Mouse (Mus musculus) neural tube, embryonic 14.5 days (tissue): Measurements from ENCODE around the gene Ssc5d. TPM values are rescaled to one million over a fixed set of nuclear protein-coding genes. Genes with fewer than 3 reads are reported as not detected.

ENCODE experiments used
- ATAC-seq: fragments of 200-750 bp; cut with Nextera tagmentation; 2 replicates; pipeline ENCODE4 v1.8.0; 2017; ENCODE audit warnings: low read depth, mild to moderate bottlenecking, moderate TSS enrichment, moderate library complexity
- H3K27ac ChIP-seq: fragments of 300-500 bp; sonication (generic); 2 replicates; pipeline ENCODE4 v1.5.1; 2014; ENCODE audit warnings: low read depth, mild to moderate bottlenecking, control low read depth, low read length, moderate library complexity, mixed read lengths
- H3K27me3 ChIP-seq: fragments of 300-500 bp; sonication (generic); 2 replicates; pipeline ENCODE4 v1.6.1; 2014; ENCODE audit warnings: low read length; ENCODE audit not compliant: control insufficient read depth, insufficient read depth
- H3K36me3 ChIP-seq: fragments of 300-500 bp; sonication (generic); 2 replicates; pipeline ENCODE4 v1.6.1; 2014; ENCODE audit warnings: low read length, mixed read lengths; ENCODE audit not compliant: control insufficient read depth, insufficient read depth
- H3K4me1 ChIP-seq: fragments of 300-500 bp; sonication (generic); 2 replicates; pipeline ENCODE4 v1.6.1; 2014; ENCODE audit warnings: low read length; ENCODE audit not compliant: control insufficient read depth, insufficient read depth
- H3K4me2 ChIP-seq: fragments of 300-500 bp; sonication (generic); 2 replicates; pipeline ENCODE4 v1.6.1; 2014; ENCODE audit warnings: mild to moderate bottlenecking, low read depth, low read length, control low read depth
- H3K4me3 ChIP-seq: fragments of 300-500 bp; sonication (generic); 2 replicates; pipeline ENCODE4 v1.5.1; 2014; ENCODE audit warnings: low read depth, low read length, control low read depth, mixed read lengths
- H3K9ac ChIP-seq: fragments of 300-500 bp; sonication (generic); replicated peaks from 2 replicates; pipeline ENCODE4 v1.6.1; 2014; ENCODE audit warnings: low read depth, mild to moderate bottlenecking, control low read depth, low read length, mixed read lengths
- H3K9me3 ChIP-seq: fragments of 300-500 bp; sonication (generic); 2 replicates; pipeline ENCODE4 v1.6.1; 2016; ENCODE audit warnings: low read length; ENCODE audit not compliant: control insufficient read depth
- WGBS: fragments of 180-500 bp; shearing (Covaris S2); extraction: QIAGEN DNeasy Blood & Tissue Kit; methylation state at CpG from one replicate; pipeline ENCODE4 v1.1.7; 2014; 5-methylcytosine and 5-hydroxymethylcytosine counted together
- polyA plus RNA-seq: library from polyadenylated mRNA; unstranded; fragments of >200 nt; fragmentation: Nextera tagmentation; extraction: Ambion mirVana; gene quantifications from 2 replicates; pipeline ENCODE4 v1.2.1, GENCODE M21; 2014

Gene Ssc5d
- polyA plus RNA-seq, 1 experiment from 2014 or later: 0.40 TPM

DNA sequence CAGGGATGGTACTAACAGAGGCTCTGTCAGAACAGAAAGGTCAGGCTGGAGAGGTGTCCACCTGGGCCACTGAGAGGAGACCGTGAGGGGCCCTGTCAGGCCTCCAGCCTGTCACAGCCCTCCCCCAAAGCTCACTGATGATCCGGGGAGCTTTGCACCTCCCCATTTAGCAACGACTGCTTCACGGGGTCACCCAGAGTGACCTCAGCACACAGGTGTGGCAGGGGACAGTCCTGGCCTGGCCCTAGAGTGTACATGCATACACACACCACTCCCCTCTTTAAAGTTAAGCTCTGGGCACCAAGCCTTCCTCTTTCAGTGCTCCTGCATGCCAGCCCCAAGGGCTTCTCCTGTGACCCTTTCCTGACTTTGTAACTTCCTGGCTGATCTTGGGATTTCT is 49.9 kb downstream of the Ssc5d start:
- no peak overlapping the region for H3K4me2 ChIP-seq
- 72% methylated on average over 4 of the region's 4 CpGs for WGBS
- no peaks in the 10 kb centered on the region for H3K4me1 ChIP-seq
- no peaks in the 10 kb centered on the region for H3K36me3 ChIP-seq
- H3K27ac ChIP-seq: no peak overlapping the region
- H3K27me3 ChIP-seq: no peaks in the 10 kb centered on the region
- no peak overlapping the region for H3K9ac ChIP-seq
- ATAC-seq: no peak
- no peak overlapping the region for H3K4me3 ChIP-seq
- H3K9me3 ChIP-seq: no peaks in the 10 kb centered on the region

DNA sequence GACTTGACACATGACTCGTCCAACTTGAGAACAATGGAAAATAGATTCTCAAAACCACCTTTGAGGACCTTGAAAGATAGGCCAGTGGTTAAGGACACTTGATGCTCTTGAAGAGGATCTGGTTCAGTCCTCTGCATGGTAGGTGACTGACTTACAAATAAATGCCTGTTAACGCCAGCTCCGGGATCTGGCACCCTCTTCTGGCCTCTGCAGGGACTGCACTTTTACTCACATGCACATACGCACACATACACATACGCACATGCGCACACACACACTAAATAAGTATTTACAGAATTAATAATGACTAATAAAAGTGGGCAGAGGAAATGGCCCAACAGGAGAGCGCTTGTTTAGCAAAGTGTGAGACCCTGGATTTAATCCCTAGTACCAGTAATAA is 51.2 kb downstream of the Ssc5d start:
- no peak overlapping the region for H3K27ac ChIP-seq
- no peaks in the 10 kb centered on the region for H3K4me1 ChIP-seq
- H3K4me3 ChIP-seq: no peak overlapping the region
- no peaks in the 10 kb centered on the region for H3K9me3 ChIP-seq
- no peaks in the 10 kb centered on the region for H3K27me3 ChIP-seq
- WGBS: 89% methylated on average over 7 of the region's 7 CpGs
- H3K36me3 ChIP-seq: no peaks in the 10 kb centered on the region
- H3K9ac ChIP-seq: no peak overlapping the region
- no peak for ATAC-seq
- H3K4me2 ChIP-seq: no peak overlapping the region

- Histone ChIP-seq H3K27me3 (no peaks in the 10 kb centered on the region), H3K9me3 (no peaks in the 10 kb centered on the region; the same call in 1 of the 2 replicates), H3K9ac (no peak overlapping the region), H3K36me3 (peaks cover 6% of the 10 kb centered on the region), H3K4me3 (no peak overlapping the region), H3K27ac (no peak overlapping the region), H3K4me2 (no peak overlapping the region), H3K4me1 (peaks cover 4% of the 10 kb centered on the region; the same call in 1 of the 2 replicates)
- 79% methylated on average over 2 of the region's 2 CpGs for WGBS
- no peak for ATAC-seq
Measured at GRCm38 (mm10) chr7:4988250-4988649, 62.7 kb downstream of the Ssc5d start.

DNA sequence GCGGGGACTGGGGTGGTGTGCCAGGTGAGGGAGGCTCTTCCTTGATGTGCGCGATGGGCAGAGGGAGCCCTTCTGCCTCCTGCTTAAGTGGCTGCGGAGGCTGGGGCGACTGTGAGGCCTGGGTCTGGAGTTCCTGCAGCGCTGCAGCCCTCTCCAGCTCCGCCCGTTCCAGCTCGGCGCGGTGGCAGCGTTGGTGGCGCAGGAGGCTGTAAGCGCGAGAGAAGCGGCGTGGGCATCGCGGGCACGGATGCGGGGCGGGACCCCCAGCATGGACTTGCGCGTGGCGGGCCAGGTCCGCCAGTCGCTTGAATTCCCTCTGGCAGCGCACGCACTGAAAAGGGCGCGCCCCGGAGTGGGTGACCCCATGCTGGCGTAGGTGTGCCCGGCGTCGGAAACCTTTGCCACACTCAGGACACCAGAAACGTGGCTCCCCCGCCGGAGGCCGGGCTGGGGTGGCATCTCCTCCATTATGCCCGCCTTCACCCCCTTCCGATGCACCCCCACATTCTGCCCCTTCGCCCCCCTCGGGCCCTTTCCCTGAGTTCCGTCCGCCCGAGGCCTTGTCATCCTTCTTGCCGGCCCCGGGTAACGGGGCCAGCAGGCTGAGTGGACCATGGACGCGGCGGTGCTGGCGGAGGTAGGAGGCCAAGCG is 67.9 kb downstream of the Ssc5d start:
- peak overlapping the region; percentile 69 for H3K4me2 ChIP-seq
- no peak for ATAC-seq
- no peak overlapping the region for H3K27ac ChIP-seq
- H3K4me1 ChIP-seq: peaks cover 26% of the 10 kb centered on the region
- 30% methylated on average over 52 of the region's 55 CpGs for WGBS
- no peaks in the 10 kb centered on the region for H3K27me3 ChIP-seq
- H3K36me3 ChIP-seq: peaks cover 14% of the 10 kb centered on the region
- H3K4me3 ChIP-seq: peak overlapping the region; percentile 69; the same call in 1 of the 2 replicates
- H3K9ac ChIP-seq: peak overlapping the region; percentile 25; the same call in 1 of the 2 replicates
- no peaks in the 10 kb centered on the region; the same call in 1 of the 2 replicates for H3K9me3 ChIP-seq

- no peaks in the 10 kb centered on the region for H3K27me3 ChIP-seq
- WGBS: 44% methylated on average over 56 of the region's 59 CpGs
- no peak for ATAC-seq
- H3K9me3 ChIP-seq: no peaks in the 10 kb centered on the region; the same call in 1 of the 2 replicates
- peaks cover 14% of the 10 kb centered on the region for H3K36me3 ChIP-seq
- H3K4me1 ChIP-seq: peaks cover 26% of the 10 kb centered on the region
- H3K27ac ChIP-seq: no peak overlapping the region
- H3K9ac ChIP-seq: peak overlapping the region; percentile 78
- peak overlapping the region; percentile 69 for H3K4me2 ChIP-seq
- H3K4me3 ChIP-seq: peak overlapping the region; percentile 69
Measured at GRCm38 (mm10) chr7:4993999-4994788, 68.6 kb downstream of the Ssc5d start.

Other genes with a start within 250 kb of the Ssc5d start
- gene Hspbp1, start 240.7 kb upstream of the Ssc5d start, polyA plus RNA-seq: 141 and 143 TPM in 2 replicates
- 10.1 and 12.9 TPM in 2 replicates for gene Brsk1, start 235.2 kb upstream of the Ssc5d start, polyA plus RNA-seq
- gene Tmem150b, start 200.5 kb upstream of the Ssc5d start, polyA plus RNA-seq: 0.19 TPM in 2 replicates
- gene Kmt5c, start 185.7 kb upstream of the Ssc5d start, polyA plus RNA-seq: 50.9 and 64.8 TPM in 2 replicates
- gene Cox6b2, start 172.7 kb upstream of the Ssc5d start, polyA plus RNA-seq: 10.8 and 17.7 TPM in 2 replicates
- 0.13 TPM in 1 of 2 replicates, not detected in the other for gene Fam71e2, start 154.5 kb upstream of the Ssc5d start, polyA plus RNA-seq
- gene Il11, start 142.9 kb upstream of the Ssc5d start, polyA plus RNA-seq: 0.44 and 0.48 TPM in 2 replicates
- 0.46 TPM in 1 of 2 replicates, not detected in the other for gene Tmem190, start 142.8 kb upstream of the Ssc5d start, polyA plus RNA-seq
- gene Tmem238, start 136.1 kb upstream of the Ssc5d start, polyA plus RNA-seq: 3.5 and 3.6 TPM in 2 replicates
- 154 and 173 TPM in 2 replicates for gene Rpl28, start 132.9 kb upstream of the Ssc5d start, polyA plus RNA-seq
- 249 and 263 TPM in 2 replicates for gene Ube2s, start 113.2 kb upstream of the Ssc5d start, polyA plus RNA-seq
- 16.8 and 18.7 TPM in 2 replicates for gene Shisa7, start 81.1 kb upstream of the Ssc5d start, polyA plus RNA-seq
- 3.2 and 3.9 TPM in 2 replicates for gene Isoc2b, start 55.5 kb upstream of the Ssc5d start, polyA plus RNA-seq
- 0.58 and 0.76 TPM in 2 replicates for gene Isoc2a, start 48.6 kb upstream of the Ssc5d start, polyA plus RNA-seq
- 0.37 and 0.41 TPM in 2 replicates for gene Gm36210, start 19.3 kb upstream of the Ssc5d start, polyA plus RNA-seq
- 2.8 and 3.7 TPM in 2 replicates for gene Zfp628, start 10.6 kb upstream of the Ssc5d start, polyA plus RNA-seq
- 24.4 and 27.9 TPM in 2 replicates for gene Nat14, start 3.8 kb upstream of the Ssc5d start, polyA plus RNA-seq
- gene Sbk2, start 38.6 kb downstream of the Ssc5d start, polyA plus RNA-seq: not detected in 2 replicates
- gene Sbk3, start 45.4 kb downstream of the Ssc5d start, polyA plus RNA-seq: 0.52 and 0.75 TPM in 2 replicates
- gene Zfp579, start 70.4 kb downstream of the Ssc5d start, polyA plus RNA-seq: 55.6 and 67.7 TPM in 2 replicates
- 5.9 and 7.9 TPM in 2 replicates for gene Zfp524, start 88.6 kb downstream of the Ssc5d start, polyA plus RNA-seq
- gene Fiz1, start 88.9 kb downstream of the Ssc5d start, polyA plus RNA-seq: 27.2 and 30.4 TPM in 2 replicates
- 2.6 and 2.7 TPM in 2 replicates for gene Gm44973, start 89.7 kb downstream of the Ssc5d start, polyA plus RNA-seq
- 5.9 and 6.8 TPM in 2 replicates for gene Zfp865, start 94.6 kb downstream of the Ssc5d start, polyA plus RNA-seq
- 53.6 and 64.8 TPM in 2 replicates for gene Ccdc106, start 94.8 kb downstream of the Ssc5d start, polyA plus RNA-seq
- gene 4632433K11Rik, start 108.3 kb downstream of the Ssc5d start, polyA plus RNA-seq: not detected in 2 replicates
- 6.6 and 8.5 TPM in 2 replicates for gene Zfp784, start 112.7 kb downstream of the Ssc5d start, polyA plus RNA-seq
- gene Zfp580, start 125.8 kb downstream of the Ssc5d start, polyA plus RNA-seq: 102 and 111 TPM in 2 replicates
- 83.0 and 84.2 TPM in 2 replicates for gene U2af2, start 136.4 kb downstream of the Ssc5d start, polyA plus RNA-seq
- 97.9 and 112 TPM in 2 replicates for gene Epn1, start 154.4 kb downstream of the Ssc5d start, polyA plus RNA-seq
- not detected in 2 replicates for gene Rfpl4, start 191.2 kb downstream of the Ssc5d start, polyA plus RNA-seq
- 1.2 TPM in 1 of 2 replicates, not detected in the other for gene Rasl2-9, start 200.2 kb downstream of the Ssc5d start, polyA plus RNA-seq
- 0.04 and 0.10 TPM in 2 replicates for gene Vmn1r55, start 223.9 kb downstream of the Ssc5d start, polyA plus RNA-seq